Mouse (Mus musculus): Measurements from ENCODE around the gene Rlim.

DNA sequence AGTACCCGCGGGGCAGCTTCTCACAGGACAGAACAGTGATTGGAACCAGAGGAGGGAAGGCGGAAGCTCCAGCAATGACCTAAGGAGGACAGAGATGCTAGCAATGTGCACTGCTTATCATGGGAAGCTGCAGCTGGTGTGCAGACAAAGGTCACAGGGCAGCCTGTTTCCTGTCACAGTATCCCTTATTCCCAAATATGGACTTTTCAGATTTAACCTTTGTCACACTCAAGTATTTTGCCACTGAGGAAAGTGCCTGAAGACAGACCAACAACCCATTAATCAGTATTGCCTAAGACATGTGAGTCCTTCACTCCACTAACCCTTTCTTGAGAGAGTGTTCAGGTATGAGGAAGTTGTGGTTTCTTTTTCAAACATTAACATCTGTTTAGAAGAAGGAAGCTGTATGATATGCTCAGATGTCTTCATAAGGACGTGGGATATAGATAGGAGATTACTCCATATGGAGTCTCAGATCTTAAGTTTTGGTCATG, 32.3 kb upstream of the Rlim start:
- TF ChIP-seq EP300 (IDR thresholded peaks at IDR 0.05; ENCODE audit: low read depth) (no peak), CTCF (IDR thresholded peaks at IDR 0.05; ENCODE audit: low read depth) (no peak)
